Mouse (Mus musculus): ENCODE data around the gene Raph1. TPM values are rescaled to one million over a fixed set of nuclear protein-coding genes. Genes with fewer than 3 reads are reported as not detected.
A peak's percentile ranks its signal among the peaks of the same experiment; 100 is the strongest.

The Raph1 gene
- polyA plus RNA-seq, 1 experiment, result 1.9 TPM

GRCm38 (mm10) chr1:60579886-60580285, 13.0 kb upstream of the Raph1 start:
- no peak overlapping the region for H3K27ac ChIP-seq (ENCODE audit: control insufficient read depth, insufficient read depth, low read depth, low read length)
- H3K4me1 ChIP-seq (ENCODE audit: control insufficient read depth, insufficient read depth, low read length), result peaks cover 2% of the 10 kb centered on the region; the same call in 1 of the 2 replicates
- H3K36me3 ChIP-seq (ENCODE audit: control insufficient read depth, insufficient read depth, low read length), result no peaks in the 10 kb centered on the region
- TF ChIP-seq POLR2A (IDR thresholded peaks at IDR 0.05; ENCODE audit: control insufficient read depth, low read depth, low read length) (no peak), CTCF (IDR thresholded peaks at IDR 0.05; ENCODE audit: control insufficient read depth, insufficient read depth, insufficient replicate concordance, low read depth, low read length) (no peak)
- no peaks in the 10 kb centered on the region for H3K27me3 ChIP-seq (ENCODE audit: control insufficient read depth, insufficient read depth, low read length)
- no peak overlapping the region for H3K4me3 ChIP-seq (ENCODE audit: control insufficient read depth, low read depth, low read length)

GRCm38 (mm10) chr1:60572699-60573098, 5.8 kb upstream of the Raph1 start:
- Histone ChIP-seq H3K27ac (ENCODE audit: control insufficient read depth, insufficient read depth, low read depth, low read length) (no peak overlapping the region), H3K36me3 (ENCODE audit: control insufficient read depth, insufficient read depth, low read length) (no peaks in the 10 kb centered on the region), H3K4me3 (ENCODE audit: control insufficient read depth, low read depth, low read length) (no peak overlapping the region), H3K27me3 (ENCODE audit: control insufficient read depth, insufficient read depth, low read length) (no peaks in the 10 kb centered on the region), H3K4me1 (ENCODE audit: control insufficient read depth, insufficient read depth, low read length) (peaks cover 2% of the 10 kb centered on the region; the same call in 1 of the 2 replicates)
- no peak for TF ChIP-seq POLR2A (IDR thresholded peaks at IDR 0.05; ENCODE audit: control insufficient read depth, low read depth, low read length)
- TF ChIP-seq CTCF (IDR thresholded peaks at IDR 0.05; ENCODE audit: control insufficient read depth, insufficient read depth, insufficient replicate concordance, low read depth, low read length), result no peak

- Histone ChIP-seq H3K4me1 (ENCODE audit: control insufficient read depth, insufficient read depth, low read length) (peaks cover 6% of the 10 kb centered on the region), H3K36me3 (ENCODE audit: control insufficient read depth, insufficient read depth, low read length) (no peaks in the 10 kb centered on the region), H3K4me3 (ENCODE audit: control insufficient read depth, low read depth, low read length) (no peak overlapping the region), H3K27me3 (ENCODE audit: control insufficient read depth, insufficient read depth, low read length) (no peaks in the 10 kb centered on the region), H3K27ac (ENCODE audit: control insufficient read depth, insufficient read depth, low read depth, low read length) (no peak overlapping the region)
- TF ChIP-seq POLR2A (IDR thresholded peaks at IDR 0.05; ENCODE audit: control insufficient read depth, low read depth, low read length) (no peak), CTCF (IDR thresholded peaks at IDR 0.05; ENCODE audit: control insufficient read depth, insufficient read depth, insufficient replicate concordance, low read depth, low read length) (no peak)
Observed at GRCm38 (mm10) chr1:60569741-60570140, 2.8 kb upstream of the Raph1 start.

DNA sequence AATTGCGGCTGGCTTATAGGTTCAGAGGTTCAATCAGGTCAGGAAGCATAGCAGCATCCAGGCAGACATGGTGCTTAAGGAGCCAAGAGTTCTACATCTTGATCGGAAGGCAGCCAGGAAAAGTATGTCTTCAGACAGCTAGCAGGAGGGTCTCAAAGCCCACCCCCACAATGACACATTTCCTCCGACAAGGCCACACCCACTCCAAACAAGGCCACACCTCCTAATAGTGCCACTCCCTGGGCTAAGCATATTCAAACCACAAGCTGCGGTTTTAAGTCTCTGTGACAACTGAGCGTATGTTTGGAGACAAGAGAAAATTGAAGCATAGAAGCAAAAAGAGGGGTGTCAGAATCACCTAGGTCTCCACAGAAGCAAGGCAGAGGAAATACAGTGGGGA, 2.3 kb upstream of the Raph1 start:
- no peak overlapping the region for H3K27ac ChIP-seq (ENCODE audit: control insufficient read depth, insufficient read depth, low read depth, low read length)
- H3K4me1 ChIP-seq (ENCODE audit: control insufficient read depth, insufficient read depth, low read length), result peaks cover 6% of the 10 kb centered on the region
- no peak overlapping the region for H3K4me3 ChIP-seq (ENCODE audit: control insufficient read depth, low read depth, low read length)
- no peaks in the 10 kb centered on the region for H3K27me3 ChIP-seq (ENCODE audit: control insufficient read depth, insufficient read depth, low read length)
- no peaks in the 10 kb centered on the region for H3K36me3 ChIP-seq (ENCODE audit: control insufficient read depth, insufficient read depth, low read length)
- TF ChIP-seq POLR2A (IDR thresholded peaks at IDR 0.05; ENCODE audit: control insufficient read depth, low read depth, low read length) (no peak), CTCF (IDR thresholded peaks at IDR 0.05; ENCODE audit: control insufficient read depth, insufficient read depth, insufficient replicate concordance, low read depth, low read length) (no peak)

GRCm38 (mm10) chr1:60567321-60567720, 417 bp upstream of the Raph1 start:
- TF ChIP-seq POLR2A (IDR thresholded peaks at IDR 0.05; ENCODE audit: control insufficient read depth, low read depth, low read length) (no peak), CTCF (IDR thresholded peaks at IDR 0.05; ENCODE audit: control insufficient read depth, insufficient read depth, insufficient replicate concordance, low read depth, low read length) (no peak)
- peak overlapping the region; percentile 78 for H3K27ac ChIP-seq (ENCODE audit: control insufficient read depth, insufficient read depth, low read depth, low read length)
- H3K4me3 ChIP-seq (ENCODE audit: control insufficient read depth, low read depth, low read length), result peak overlapping the region; percentile 87
- peaks cover 6% of the 10 kb centered on the region for H3K4me1 ChIP-seq (ENCODE audit: control insufficient read depth, insufficient read depth, low read length)
- H3K36me3 ChIP-seq (ENCODE audit: control insufficient read depth, insufficient read depth, low read length), result no peaks in the 10 kb centered on the region
- no peaks in the 10 kb centered on the region for H3K27me3 ChIP-seq (ENCODE audit: control insufficient read depth, insufficient read depth, low read length)

- Histone ChIP-seq H3K4me1 (ENCODE audit: control insufficient read depth, insufficient read depth, low read length) (peaks cover 6% of the 10 kb centered on the region), H3K4me3 (ENCODE audit: control insufficient read depth, low read depth, low read length) (peak overlapping the region; percentile 94), H3K27me3 (ENCODE audit: control insufficient read depth, insufficient read depth, low read length) (no peaks in the 10 kb centered on the region), H3K36me3 (ENCODE audit: control insufficient read depth, insufficient read depth, low read length) (no peaks in the 10 kb centered on the region), H3K27ac (ENCODE audit: control insufficient read depth, insufficient read depth, low read depth, low read length) (peak overlapping the region; percentile 44)
- TF ChIP-seq POLR2A (IDR thresholded peaks at IDR 0.05; ENCODE audit: control insufficient read depth, low read depth, low read length) (no peak), CTCF (IDR thresholded peaks at IDR 0.05; ENCODE audit: control insufficient read depth, insufficient read depth, insufficient replicate concordance, low read depth, low read length) (no peak)
Observed at GRCm38 (mm10) chr1:60565931-60566630, 823 bp downstream of the Raph1 start.

DNA sequence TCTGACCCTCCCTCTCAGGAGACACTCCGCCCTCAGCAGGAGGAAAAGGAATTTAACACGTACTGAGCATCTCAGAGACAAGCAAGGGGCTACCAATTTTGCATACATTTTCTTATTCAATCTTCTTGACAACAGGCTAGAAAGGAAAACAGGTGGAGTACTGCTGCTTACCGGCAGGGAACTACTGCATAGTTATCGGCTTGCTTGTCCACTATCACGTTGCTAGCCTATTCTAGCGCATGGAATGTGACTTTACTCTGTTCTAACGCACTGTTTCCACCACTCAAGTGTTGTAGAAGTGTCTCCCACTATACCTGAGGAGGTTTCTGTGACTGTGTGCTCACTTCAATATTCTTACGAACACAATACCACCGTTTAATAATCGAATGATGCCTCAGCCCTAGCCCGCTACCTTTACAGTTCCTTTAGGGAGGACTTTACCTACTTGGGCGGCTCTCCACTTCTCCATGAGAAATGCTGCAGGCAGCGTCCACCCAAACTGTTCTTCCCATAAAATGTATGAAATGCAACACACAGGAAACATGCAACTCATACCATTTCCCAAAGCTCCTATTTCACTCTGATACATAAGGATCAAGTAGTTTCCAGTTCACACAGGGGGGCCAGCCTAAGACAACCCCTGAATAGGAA, 1.5 kb downstream of the Raph1 start:
- peak overlapping the region; percentile 9; the same call in 1 of the 2 replicates for H3K4me3 ChIP-seq (ENCODE audit: control insufficient read depth, low read depth, low read length)
- H3K4me1 ChIP-seq (ENCODE audit: control insufficient read depth, insufficient read depth, low read length), result peaks cover 6% of the 10 kb centered on the region
- no peak overlapping the region for H3K27ac ChIP-seq (ENCODE audit: control insufficient read depth, insufficient read depth, low read depth, low read length)
- H3K36me3 ChIP-seq (ENCODE audit: control insufficient read depth, insufficient read depth, low read length), result no peaks in the 10 kb centered on the region
- no peaks in the 10 kb centered on the region for H3K27me3 ChIP-seq (ENCODE audit: control insufficient read depth, insufficient read depth, low read length)
- TF ChIP-seq POLR2A (IDR thresholded peaks at IDR 0.05; ENCODE audit: control insufficient read depth, low read depth, low read length) (no peak), CTCF (IDR thresholded peaks at IDR 0.05; ENCODE audit: control insufficient read depth, insufficient read depth, insufficient replicate concordance, low read depth, low read length) (no peak)
